Mouse (Mus musculus) olfactory bulb, adult 2 months (tissue): ENCODE data around the gene Ubd.

Experiments
- CTCF ChIP-seq: fragments of 200-500 bp; IDR thresholded peaks from 2 replicates; pipeline ENCODE4 v1.5.1; 2012; ENCODE audit warnings: low read depth, mild to moderate bottlenecking, low read length, moderate library complexity; ENCODE audit not compliant: insufficient read depth
- POLR2A ChIP-seq: fragments of 200-500 bp; IDR thresholded peaks from 2 replicates; pipeline ENCODE4 v1.6.1; 2012; ENCODE audit warnings: mild to moderate bottlenecking, low read depth, low read length, moderate library complexity; ENCODE audit not compliant: insufficient read depth

GRCm38 (mm10) chr17:37210884-37211768, 17.4 kb downstream of the Ubd start:
- TF ChIP-seq CTCF (no peak), POLR2A (no peak)
